Mouse (Mus musculus): ENCODE results near the gene Cacng2. TPM values are rescaled to one million over a fixed set of nuclear protein-coding genes. Genes with fewer than 3 reads are reported as not detected.

Gene Cacng2
- polyA plus RNA-seq (2015; fragmentation: Nextera tagmentation; extraction: Ambion mirVana) = 13.4 and 13.6 TPM in 2 replicates

DNA sequence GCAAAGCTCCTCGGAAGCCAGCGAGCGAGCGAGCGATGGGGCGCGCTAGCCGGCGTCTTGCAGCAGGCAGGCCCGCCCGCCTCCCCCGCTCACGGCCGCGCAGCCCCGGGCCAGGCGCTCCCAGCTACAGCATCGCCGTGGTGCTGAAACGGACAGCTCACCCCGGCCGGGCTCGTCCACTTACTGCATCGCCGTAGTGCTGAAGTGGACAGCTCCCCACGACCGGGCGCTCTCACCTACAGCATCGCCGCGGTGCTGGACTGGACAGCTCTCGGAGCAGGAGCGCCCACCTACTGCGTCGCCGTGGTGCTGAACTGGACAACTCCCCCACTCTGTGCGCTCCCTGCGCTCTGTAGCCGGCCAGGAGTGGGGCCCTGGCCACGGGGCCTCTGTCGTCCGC, at the start of gene Cacng2:
Gene Cacng2 (minus strand): TSS at position 325 of the 400 bp plus-strand sequence.
- ATAC-seq = peak; percentile 87
- peak within 1 kb of the TSS; percentile 91 for H3K9ac ChIP-seq (ENCODE audit: low read depth, low read length)
- H3K36me3 ChIP-seq (ENCODE audit: control insufficient read depth, insufficient read depth, low read length) = no peaks in the 10 kb centered on the region
- under 1% methylated on average over 42 of the region's 42 CpGs for WGBS
- no peaks in the 10 kb centered on the region for H3K9me3 ChIP-seq (replicated peaks; ENCODE audit: control insufficient read depth, low read length, poor library complexity, severe bottlenecking)
- H3K4me3 ChIP-seq (ENCODE audit: low read depth, low read length) = peak within 1 kb of the TSS; percentile 77
- peaks cover 38% of the 10 kb centered on the region for H3K4me1 ChIP-seq (ENCODE audit: control insufficient read depth, insufficient read depth, low read length)
- peak within 1 kb of the TSS; percentile 85 for H3K27ac ChIP-seq (ENCODE audit: low read length)
- peak within 1 kb of the TSS; percentile 85 for H3K4me2 ChIP-seq (ENCODE audit: low read length)
- H3K27me3 ChIP-seq (ENCODE audit: control insufficient read depth, insufficient read depth, low read depth, low read length) = no peaks in the 10 kb centered on the region

DNA sequence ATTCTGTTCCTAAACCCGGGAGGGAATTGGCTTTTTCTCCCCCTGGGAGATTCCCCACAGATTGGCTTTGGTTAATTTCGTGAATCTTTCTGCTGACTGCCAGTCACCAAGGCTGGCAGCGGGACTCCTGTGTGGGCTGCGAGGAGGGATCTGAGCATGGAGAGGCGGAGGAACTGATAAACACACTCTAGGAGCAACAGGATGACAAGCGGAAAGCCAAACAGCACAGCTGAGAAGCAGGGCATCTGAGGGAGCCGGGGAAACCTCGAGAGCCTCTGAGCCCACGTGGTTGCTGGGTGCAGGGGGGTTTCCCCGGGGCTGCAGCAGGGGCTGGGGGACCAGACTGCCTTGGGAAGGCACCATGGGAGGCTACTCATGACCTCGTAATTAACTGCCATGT, 49.7 kb upstream of the Cacng2 start:
- Histone ChIP-seq H3K4me2 (ENCODE audit: low read length) (no peak overlapping the region), H3K4me3 (ENCODE audit: low read depth, low read length) (no peak overlapping the region), H3K36me3 (ENCODE audit: control insufficient read depth, insufficient read depth, low read length) (no peaks in the 10 kb centered on the region), H3K9me3 (replicated peaks; ENCODE audit: control insufficient read depth, low read length, poor library complexity, severe bottlenecking) (no peaks in the 10 kb centered on the region), H3K9ac (ENCODE audit: low read depth, low read length) (no peak overlapping the region), H3K27me3 (ENCODE audit: control insufficient read depth, insufficient read depth, low read depth, low read length) (no peaks in the 10 kb centered on the region), H3K4me1 (ENCODE audit: control insufficient read depth, insufficient read depth, low read length) (peaks cover 17% of the 10 kb centered on the region), H3K27ac (ENCODE audit: low read length) (no peak overlapping the region)
- ATAC-seq = no peak
- WGBS = 85% methylated on average over 10 of the region's 11 CpGs

DNA sequence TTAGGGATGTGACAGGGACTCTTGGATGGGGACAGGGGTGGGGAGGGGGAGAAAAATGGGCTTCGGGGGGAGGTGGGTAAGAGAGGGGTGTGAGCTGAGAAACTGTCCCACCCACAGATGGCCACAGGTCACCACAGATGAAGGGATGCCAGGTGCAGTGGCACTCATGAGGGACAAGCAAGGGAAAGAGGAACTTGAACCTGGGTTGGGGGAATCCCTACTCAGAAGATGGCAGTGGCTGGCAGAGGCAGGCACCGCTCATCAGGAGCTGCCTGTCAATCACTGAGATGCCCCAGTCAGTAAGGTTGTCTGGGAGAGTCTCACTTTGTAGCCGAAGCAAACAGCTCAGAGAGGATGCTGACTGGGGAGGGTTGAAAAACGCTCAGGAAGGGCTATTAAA, 45.5 kb upstream of the Cacng2 start:
- Histone ChIP-seq H3K4me1 (ENCODE audit: control insufficient read depth, insufficient read depth, low read length) (peaks cover 6% of the 10 kb centered on the region; the same call in 1 of the 2 replicates), H3K27me3 (ENCODE audit: control insufficient read depth, insufficient read depth, low read depth, low read length) (no peaks in the 10 kb centered on the region), H3K9me3 (replicated peaks; ENCODE audit: control insufficient read depth, low read length, poor library complexity, severe bottlenecking) (no peaks in the 10 kb centered on the region), H3K27ac (ENCODE audit: low read length) (no peak overlapping the region), H3K4me3 (ENCODE audit: low read depth, low read length) (no peak overlapping the region), H3K9ac (ENCODE audit: low read depth, low read length) (no peak overlapping the region), H3K4me2 (ENCODE audit: low read length) (no peak overlapping the region), H3K36me3 (ENCODE audit: control insufficient read depth, insufficient read depth, low read length) (no peaks in the 10 kb centered on the region)
- no peak for ATAC-seq
- 81% methylated on average over 4 of the region's 4 CpGs for WGBS

DNA sequence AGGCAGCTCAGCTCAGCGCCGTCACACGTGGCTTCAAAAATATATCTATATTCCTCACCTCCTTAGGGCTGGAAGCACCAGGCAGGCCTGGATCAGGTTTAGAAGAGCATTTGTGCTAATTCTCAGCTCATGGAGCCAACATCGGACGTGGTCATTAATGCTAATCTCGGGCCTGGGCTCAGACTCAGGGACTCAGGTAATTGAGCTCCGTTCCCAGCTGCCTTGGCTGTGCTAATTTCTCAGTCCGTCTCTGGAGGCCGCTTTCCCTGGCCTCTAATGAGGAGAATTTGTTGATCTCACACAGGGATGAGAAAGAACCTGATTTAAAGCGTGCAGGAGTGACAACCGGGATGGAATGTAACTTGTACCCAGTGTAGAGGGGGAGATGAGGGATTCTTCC, 44.6 kb upstream of the Cacng2 start:
- WGBS = 51% methylated on average over 11 of the region's 11 CpGs

DNA sequence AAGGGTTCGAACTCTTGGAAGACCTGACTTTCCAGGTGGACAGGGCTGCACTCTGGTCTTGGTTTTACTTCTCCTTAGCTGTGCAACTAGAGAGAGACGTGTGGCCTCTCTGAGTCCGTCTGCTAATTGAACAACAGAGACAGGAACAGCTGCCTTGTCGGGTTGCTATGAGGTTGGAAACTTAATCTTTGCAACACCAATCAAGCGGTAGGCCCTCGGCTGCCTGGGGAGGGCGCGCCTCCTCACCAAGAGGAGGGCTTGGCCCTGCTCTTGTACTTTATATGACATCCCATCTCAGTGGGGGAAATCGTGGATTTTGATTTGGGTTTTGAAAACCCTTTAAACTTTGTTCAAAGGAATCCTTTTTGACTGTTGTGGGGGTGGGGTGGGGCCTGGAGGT, 42.1 kb upstream of the Cacng2 start:
- 81% methylated on average over 9 of the region's 9 CpGs for WGBS
- Histone ChIP-seq H3K9me3 (replicated peaks; ENCODE audit: control insufficient read depth, low read length, poor library complexity, severe bottlenecking) (no peaks in the 10 kb centered on the region), H3K4me3 (ENCODE audit: low read depth, low read length) (no peak overlapping the region), H3K4me1 (ENCODE audit: control insufficient read depth, insufficient read depth, low read length) (peaks cover 6% of the 10 kb centered on the region; the same call in 1 of the 2 replicates), H3K27ac (ENCODE audit: low read length) (no peak overlapping the region), H3K27me3 (ENCODE audit: control insufficient read depth, insufficient read depth, low read depth, low read length) (no peaks in the 10 kb centered on the region), H3K9ac (ENCODE audit: low read depth, low read length) (no peak overlapping the region), H3K36me3 (ENCODE audit: control insufficient read depth, insufficient read depth, low read length) (no peaks in the 10 kb centered on the region; the same call in 1 of the 2 replicates), H3K4me2 (ENCODE audit: low read length) (no peak overlapping the region)
- no peak for ATAC-seq

More for the DNA sequence above, 44.6 kb upstream of the Cacng2 start:
- no peak overlapping the region for H3K9ac ChIP-seq (ENCODE audit: low read depth, low read length)
- no peaks in the 10 kb centered on the region for H3K27me3 ChIP-seq (ENCODE audit: control insufficient read depth, insufficient read depth, low read depth, low read length)
- H3K27ac ChIP-seq (ENCODE audit: low read length) = peak overlapping the region; percentile 36; the same call in 1 of the 2 replicates
- peaks cover 6% of the 10 kb centered on the region; the same call in 1 of the 2 replicates for H3K4me1 ChIP-seq (ENCODE audit: control insufficient read depth, insufficient read depth, low read length)
- no peak overlapping the region for H3K4me3 ChIP-seq (ENCODE audit: low read depth, low read length)
- H3K36me3 ChIP-seq (ENCODE audit: control insufficient read depth, insufficient read depth, low read length) = no peaks in the 10 kb centered on the region; the same call in 1 of the 2 replicates
- no peak for ATAC-seq
- H3K9me3 ChIP-seq (replicated peaks; ENCODE audit: control insufficient read depth, low read length, poor library complexity, severe bottlenecking) = no peaks in the 10 kb centered on the region
- H3K4me2 ChIP-seq (ENCODE audit: low read length) = no peak overlapping the region

DNA sequence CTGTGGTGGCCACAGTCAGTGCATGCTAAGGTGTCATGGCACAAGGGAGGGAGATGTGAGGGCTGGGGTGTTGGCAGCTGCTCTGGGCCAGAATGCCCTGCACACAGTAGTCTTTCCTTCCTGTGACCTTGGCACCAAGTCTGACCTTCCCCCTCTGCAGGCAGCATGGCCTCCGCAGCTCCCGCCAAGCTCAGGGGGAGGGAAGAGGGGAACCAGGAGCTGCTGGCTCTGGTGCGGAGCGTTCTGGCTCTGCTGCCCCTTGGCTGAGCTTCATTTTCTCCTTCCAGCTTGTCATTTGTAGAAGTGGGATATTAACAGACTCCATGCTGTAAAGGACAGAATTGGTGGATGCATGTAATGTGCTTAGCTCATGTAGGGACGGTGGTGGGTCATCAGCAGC, 38.5 kb upstream of the Cacng2 start:
- H3K4me2 ChIP-seq (ENCODE audit: low read length) = no peak overlapping the region
- H3K4me1 ChIP-seq (ENCODE audit: control insufficient read depth, insufficient read depth, low read length) = no peaks in the 10 kb centered on the region; the same call in 1 of the 2 replicates
- no peak overlapping the region for H3K9ac ChIP-seq (ENCODE audit: low read depth, low read length)
- no peak overlapping the region for H3K4me3 ChIP-seq (ENCODE audit: low read depth, low read length)
- no peaks in the 10 kb centered on the region for H3K27me3 ChIP-seq (ENCODE audit: control insufficient read depth, insufficient read depth, low read depth, low read length)
- 88% methylated on average over 5 of the region's 5 CpGs for WGBS
- H3K36me3 ChIP-seq (ENCODE audit: control insufficient read depth, insufficient read depth, low read length) = no peaks in the 10 kb centered on the region; the same call in 1 of the 2 replicates
- no peak for ATAC-seq
- no peak overlapping the region for H3K27ac ChIP-seq (ENCODE audit: low read length)
- no peaks in the 10 kb centered on the region for H3K9me3 ChIP-seq (replicated peaks; ENCODE audit: control insufficient read depth, low read length, poor library complexity, severe bottlenecking)

DNA sequence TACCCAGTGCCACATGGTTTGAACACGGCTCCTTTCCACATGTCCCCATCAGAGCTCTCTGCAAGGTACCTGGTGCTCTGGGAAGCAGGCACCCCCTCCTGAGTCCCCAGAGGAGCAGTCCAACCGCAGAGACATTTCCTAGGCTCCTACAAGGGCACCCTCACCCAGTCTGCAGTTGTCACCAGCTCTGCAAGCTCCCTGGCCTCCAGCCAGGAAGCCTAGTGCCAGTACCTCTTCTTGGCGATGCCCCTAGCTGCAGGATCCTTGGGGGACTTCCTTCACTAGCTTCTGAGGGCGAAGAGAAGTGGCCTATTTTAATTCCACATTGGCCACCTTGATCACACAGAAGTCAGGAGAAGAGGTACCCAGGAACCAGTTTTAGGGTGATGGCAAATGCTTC, 38.0 kb upstream of the Cacng2 start:
- H3K4me1 ChIP-seq (ENCODE audit: control insufficient read depth, insufficient read depth, low read length) = peaks cover 4% of the 10 kb centered on the region; the same call in 1 of the 2 replicates
- no peaks in the 10 kb centered on the region; the same call in 1 of the 2 replicates for H3K36me3 ChIP-seq (ENCODE audit: control insufficient read depth, insufficient read depth, low read length)
- no peak overlapping the region for H3K4me2 ChIP-seq (ENCODE audit: low read length)
- 75% methylated on average over 4 of the region's 4 CpGs for whole genome bisulfite sequencing
- no peak for ATAC-seq
- no peak overlapping the region for H3K27ac ChIP-seq (ENCODE audit: low read length)
- no peaks in the 10 kb centered on the region for H3K27me3 ChIP-seq (ENCODE audit: control insufficient read depth, insufficient read depth, low read depth, low read length)
- no peak overlapping the region for H3K4me3 ChIP-seq (ENCODE audit: low read depth, low read length)
- no peaks in the 10 kb centered on the region for H3K9me3 ChIP-seq (replicated peaks; ENCODE audit: control insufficient read depth, low read length, poor library complexity, severe bottlenecking)
- no peak overlapping the region for H3K9ac ChIP-seq (ENCODE audit: low read depth, low read length)

DNA sequence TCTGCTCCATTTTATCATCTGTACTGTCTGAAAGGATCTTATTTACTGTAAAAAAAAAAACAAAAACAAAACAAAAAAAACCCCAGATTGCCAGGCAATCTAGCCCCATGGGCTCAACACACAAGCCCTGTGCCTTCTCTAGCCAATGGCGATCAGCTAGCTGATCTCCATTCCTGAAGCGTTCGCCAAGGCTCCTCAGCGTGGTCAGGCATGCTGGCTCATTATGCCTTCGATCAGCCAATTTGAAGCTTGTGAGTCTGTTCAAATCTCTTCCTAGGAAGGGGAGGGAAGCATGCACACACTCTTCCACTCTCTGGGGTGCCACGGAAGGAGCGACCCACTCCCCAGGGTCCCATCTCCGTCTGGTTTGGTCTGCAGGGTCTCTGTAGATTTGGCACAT, 37.5 kb upstream of the Cacng2 start:
- Histone ChIP-seq H3K9me3 (replicated peaks; ENCODE audit: control insufficient read depth, low read length, poor library complexity, severe bottlenecking) (no peaks in the 10 kb centered on the region), H3K4me3 (ENCODE audit: low read depth, low read length) (no peak overlapping the region), H3K9ac (ENCODE audit: low read depth, low read length) (no peak overlapping the region), H3K36me3 (ENCODE audit: control insufficient read depth, insufficient read depth, low read length) (no peaks in the 10 kb centered on the region; the same call in 1 of the 2 replicates), H3K4me2 (ENCODE audit: low read length) (no peak overlapping the region), H3K27me3 (ENCODE audit: control insufficient read depth, insufficient read depth, low read depth, low read length) (no peaks in the 10 kb centered on the region), H3K27ac (ENCODE audit: low read length) (no peak overlapping the region), H3K4me1 (ENCODE audit: control insufficient read depth, insufficient read depth, low read length) (peaks cover 4% of the 10 kb centered on the region; the same call in 1 of the 2 replicates)
- WGBS = 68% methylated on average over 8 of the region's 8 CpGs
- no peak for ATAC-seq

DNA sequence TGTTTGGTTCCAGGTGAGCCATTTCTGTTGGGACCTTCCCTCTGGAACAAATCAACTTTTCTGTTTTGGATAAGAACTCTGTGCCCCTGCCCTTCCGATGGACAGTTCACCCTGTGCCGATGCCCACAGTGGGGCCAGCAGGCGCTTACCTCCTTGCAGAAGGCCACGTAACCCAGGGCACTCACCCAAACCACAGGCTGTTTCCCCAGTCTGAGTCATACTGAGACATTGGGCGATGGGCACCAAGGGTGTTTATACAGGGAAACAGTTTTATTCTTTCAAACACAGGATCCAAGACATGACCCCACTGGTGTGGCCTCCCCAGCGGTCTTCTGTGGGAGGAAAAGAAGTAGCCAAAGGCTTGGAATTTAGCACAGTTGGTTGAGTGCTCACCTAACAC, 35.6 kb upstream of the Cacng2 start:
- H3K27me3 ChIP-seq (ENCODE audit: control insufficient read depth, insufficient read depth, low read depth, low read length) = no peaks in the 10 kb centered on the region
- no peak overlapping the region for H3K4me2 ChIP-seq (ENCODE audit: low read length)
- no peaks in the 10 kb centered on the region for H3K9me3 ChIP-seq (replicated peaks; ENCODE audit: control insufficient read depth, low read length, poor library complexity, severe bottlenecking)
- 89% methylated on average over 6 of the region's 6 CpGs for WGBS
- peaks cover 4% of the 10 kb centered on the region; the same call in 1 of the 2 replicates for H3K4me1 ChIP-seq (ENCODE audit: control insufficient read depth, insufficient read depth, low read length)
- ATAC-seq = no peak
- H3K4me3 ChIP-seq (ENCODE audit: low read depth, low read length) = no peak overlapping the region
- H3K9ac ChIP-seq (ENCODE audit: low read depth, low read length) = no peak overlapping the region
- H3K27ac ChIP-seq (ENCODE audit: low read length) = no peak overlapping the region
- no peaks in the 10 kb centered on the region; the same call in 1 of the 2 replicates for H3K36me3 ChIP-seq (ENCODE audit: control insufficient read depth, insufficient read depth, low read length)
